Mouse (Mus musculus) ES-Bruce4 (cell line): ENCODE results near the gene Slc5a2.

ENCODE experiments used
- CTCF ChIP-seq: IDR thresholded peaks from one replicate; pipeline ENCODE4 v1.8.1; 2011; ENCODE audit warnings: low read depth, low read length
- EP300 ChIP-seq: IDR thresholded peaks from 2 replicates; pipeline ENCODE4 v1.6.1; 2011; ENCODE audit warnings: low read depth, low read length; ENCODE audit not compliant: insufficient read depth

DNA sequence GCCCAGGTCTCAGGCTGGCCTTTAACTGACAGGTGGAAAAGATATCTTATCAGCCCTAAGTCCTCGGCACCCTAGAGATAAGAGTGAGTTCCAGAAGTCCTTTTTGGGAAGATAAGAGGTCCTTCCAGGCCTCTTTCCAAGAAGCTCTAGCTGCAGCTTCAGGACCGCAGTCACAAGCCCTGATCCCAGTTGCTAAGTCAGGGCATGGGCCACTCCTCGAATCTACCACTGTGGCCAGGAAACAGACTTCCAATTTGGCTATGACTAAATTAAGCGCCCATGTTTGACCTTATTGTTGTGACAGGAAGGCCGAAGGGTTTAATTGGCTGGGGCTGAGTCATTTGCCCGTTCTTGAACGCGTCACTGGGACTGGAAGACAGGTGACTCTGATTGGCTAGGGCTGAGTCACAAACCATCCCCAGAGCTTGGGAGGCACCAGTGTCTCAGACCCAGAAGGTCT, 44.8 kb downstream of the Slc5a2 start:
- TF ChIP-seq CTCF: no peak
- no peak for TF ChIP-seq EP300
